Mouse (Mus musculus) lung, adult 2 months (tissue): Measurements from ENCODE around the gene Psmd9. TPM values are rescaled to one million over a fixed set of nuclear protein-coding genes. Genes with fewer than 3 reads are reported as not detected.

Experiments
- DNase-seq: peaks from one replicate; pipeline ENCODE4 v3.0.0; 2022
- H3K4me1 ChIP-seq: fragments of 200-500 bp; 2 replicates; pipeline ENCODE4 v1.6.1; 2011; ENCODE audit warnings: low read length; ENCODE audit not compliant: control insufficient read depth, insufficient read depth
- H3K4me3 ChIP-seq: fragments of 200-500 bp; replicated peaks from 2 replicates; pipeline ENCODE3; 2011; ENCODE audit warnings: low read depth, mild to moderate bottlenecking, control low read depth, low read length; ENCODE audit errors: extremely low read depth
- CTCF ChIP-seq: fragments of 200-500 bp; IDR thresholded peaks from 2 replicates; pipeline ENCODE4 v1.5.1; 2011; ENCODE audit warnings: mild to moderate bottlenecking, low read length, control low read depth; ENCODE audit not compliant: insufficient read depth
- POLR2A ChIP-seq: fragments of 200-500 bp; IDR thresholded peaks from 2 replicates; pipeline ENCODE4 v1.6.1; 2011; ENCODE audit warnings: low read depth, mild to moderate bottlenecking, control low read depth, low read length, borderline replicate concordance; ENCODE audit errors: extremely low read depth
- WGBS: fragments of 180-500 bp; shearing (Covaris S2); methylation state at CpG from one replicate; pipeline ENCODE4 v1.1.7; 2018; 5-methylcytosine and 5-hydroxymethylcytosine counted together
- polyA plus RNA-seq: library from polyadenylated mRNA; depleted of rRNA; stranded (reverse); fragments of >200 nt; gene quantifications from 2 replicates; pipeline ENCODE4 v1.2.3, GENCODE M21; 2012

The Psmd9 gene
- polyA plus RNA-seq, 1 experiment, result 21.5 TPM

- DNase-seq, result peak; percentile 88
- TF ChIP-seq POLR2A (peak; percentile 44; the same call in 1 of the 2 replicates), CTCF (no peak)
- peaks cover 21% of the 10 kb centered on the region for H3K4me1 ChIP-seq
- 2% methylated on average over 20 of the region's 20 CpGs for WGBS
- peak overlapping the region; percentile 46 for H3K4me3 ChIP-seq
These were observed 31.9 kb upstream of the Psmd9 start for GRCm38 (mm10) chr5:123137044-123137909.

- Histone ChIP-seq H3K4me1 (peaks cover 18% of the 10 kb centered on the region), H3K4me3 (peak overlapping the region; percentile 35)
- 3% methylated on average over 6 of the region's 6 CpGs for WGBS
- TF ChIP-seq POLR2A (no peak; the same call in 1 of the 2 replicates), CTCF (no peak)
- DNase-seq, result no peak
These were observed 31.3 kb upstream of the Psmd9 start for GRCm38 (mm10) chr5:123137910-123138229.

GRCm38 (mm10) chr5:123138230-123138911 is 30.8 kb upstream of the Psmd9 start:
- WGBS, result 1% methylated on average over 40 of the region's 40 CpGs
- DNase-seq, result peak; percentile 78
- H3K4me1 ChIP-seq, result peaks cover 14% of the 10 kb centered on the region
- no peak for TF ChIP-seq CTCF
- peak; percentile 90; the same call in 1 of the 2 replicates for TF ChIP-seq POLR2A
- peak overlapping the region; percentile 69 for H3K4me3 ChIP-seq

- WGBS, result under 1% methylated on average over 39 of the region's 39 CpGs
- Histone ChIP-seq H3K4me1 (peaks cover 17% of the 10 kb centered on the region), H3K4me3 (peak overlapping the region; percentile 69)
- peak; percentile 85 for DNase-seq
- no peak for TF ChIP-seq CTCF
- TF ChIP-seq POLR2A, result peak; percentile 80; the same call in 1 of the 2 replicates
These were observed 30.1 kb upstream of the Psmd9 start for GRCm38 (mm10) chr5:123138953-123139721.

GRCm38 (mm10) chr5:123139722-123140627 is 29.2 kb upstream of the Psmd9 start:
- Histone ChIP-seq H3K4me3 (peak overlapping the region; percentile 69), H3K4me1 (peaks cover 18% of the 10 kb centered on the region)
- peak; percentile 60 for DNase-seq
- WGBS, result 2% methylated on average over 28 of the region's 28 CpGs
- TF ChIP-seq CTCF (no peak), POLR2A (no peak)

GRCm38 (mm10) chr5:123140694-123141554 is 28.3 kb upstream of the Psmd9 start:
- H3K4me1 ChIP-seq, result peaks cover 15% of the 10 kb centered on the region
- DNase-seq, result peak; percentile 94
- TF ChIP-seq POLR2A, result peak; percentile 52
- no peak for TF ChIP-seq CTCF
- H3K4me3 ChIP-seq, result peak overlapping the region; percentile 71
- WGBS, result under 1% methylated on average over 31 of the region's 31 CpGs

GRCm38 (mm10) chr5:123141555-123142160 is 27.6 kb upstream of the Psmd9 start:
- H3K4me1 ChIP-seq, result peaks cover 12% of the 10 kb centered on the region
- WGBS, result under 1% methylated on average over 37 of the region's 38 CpGs
- peak overlapping the region; percentile 66 for H3K4me3 ChIP-seq
- TF ChIP-seq CTCF (no peak), POLR2A (peak; percentile 11; the same call in 1 of the 2 replicates)
- DNase-seq, result peak; percentile 78
